Mouse (Mus musculus) C2C12 (cell line): ENCODE results near the gene Mapk1ip1.

Experiments used
- CEBPB ChIP-seq: IDR thresholded peaks from one replicate; pipeline ENCODE4 v1.6.1; 2011; ENCODE audit warnings: low read depth, mild to moderate bottlenecking, control low read depth, moderate library complexity
- CTCF ChIP-seq: IDR thresholded peaks from one replicate; pipeline ENCODE4 v1.5.1; 2011; ENCODE audit not compliant: control insufficient read depth, insufficient read depth, insufficient read length
- FOSL1 ChIP-seq: IDR thresholded peaks from one replicate; pipeline ENCODE4 v1.8.0; 2011; ENCODE audit warnings: mild to moderate bottlenecking, low read length; ENCODE audit not compliant: poor library complexity, insufficient read depth, severe bottlenecking
- MAX ChIP-seq: IDR thresholded peaks from one replicate; pipeline ENCODE4 v1.6.1; 2011; ENCODE audit warnings: mild to moderate bottlenecking, control low read depth
- MYOD1 ChIP-seq: IDR thresholded peaks from one replicate; pipeline ENCODE4 v1.6.1; 2011; ENCODE audit warnings: low read depth; ENCODE audit not compliant: control insufficient read depth, insufficient read length
- MYOG ChIP-seq: IDR thresholded peaks from one replicate; pipeline ENCODE4 v1.6.1; 2011; ENCODE audit not compliant: control insufficient read depth, insufficient read length; ENCODE audit errors: extremely low read depth
- USF1 ChIP-seq: IDR thresholded peaks from one replicate; pipeline ENCODE4 v1.6.1; 2011; ENCODE audit warnings: low read depth, mild to moderate bottlenecking, control low read depth, moderate library complexity

GRCm38 (mm10) chr7:138803386-138803785 lies 42.7 kb downstream of the Mapk1ip1 start:
- TF ChIP-seq CTCF: no peak
- TF ChIP-seq MYOD1: no peak
- no peak for TF ChIP-seq CEBPB
- no peak for TF ChIP-seq USF1
- no peak for TF ChIP-seq MAX
- no peak for TF ChIP-seq MYOG
- no peak for TF ChIP-seq FOSL1
